Mouse (Mus musculus): ENCODE measurements around the gene Gde1. TPM values are rescaled to one million over a fixed set of nuclear protein-coding genes. Genes with fewer than 3 reads are reported as not detected.

The Gde1 gene
- polyA plus RNA-seq (2012; ENCODE audit: low replicate concordance): 28.0 and 36.3 TPM in 2 replicates

DNA sequence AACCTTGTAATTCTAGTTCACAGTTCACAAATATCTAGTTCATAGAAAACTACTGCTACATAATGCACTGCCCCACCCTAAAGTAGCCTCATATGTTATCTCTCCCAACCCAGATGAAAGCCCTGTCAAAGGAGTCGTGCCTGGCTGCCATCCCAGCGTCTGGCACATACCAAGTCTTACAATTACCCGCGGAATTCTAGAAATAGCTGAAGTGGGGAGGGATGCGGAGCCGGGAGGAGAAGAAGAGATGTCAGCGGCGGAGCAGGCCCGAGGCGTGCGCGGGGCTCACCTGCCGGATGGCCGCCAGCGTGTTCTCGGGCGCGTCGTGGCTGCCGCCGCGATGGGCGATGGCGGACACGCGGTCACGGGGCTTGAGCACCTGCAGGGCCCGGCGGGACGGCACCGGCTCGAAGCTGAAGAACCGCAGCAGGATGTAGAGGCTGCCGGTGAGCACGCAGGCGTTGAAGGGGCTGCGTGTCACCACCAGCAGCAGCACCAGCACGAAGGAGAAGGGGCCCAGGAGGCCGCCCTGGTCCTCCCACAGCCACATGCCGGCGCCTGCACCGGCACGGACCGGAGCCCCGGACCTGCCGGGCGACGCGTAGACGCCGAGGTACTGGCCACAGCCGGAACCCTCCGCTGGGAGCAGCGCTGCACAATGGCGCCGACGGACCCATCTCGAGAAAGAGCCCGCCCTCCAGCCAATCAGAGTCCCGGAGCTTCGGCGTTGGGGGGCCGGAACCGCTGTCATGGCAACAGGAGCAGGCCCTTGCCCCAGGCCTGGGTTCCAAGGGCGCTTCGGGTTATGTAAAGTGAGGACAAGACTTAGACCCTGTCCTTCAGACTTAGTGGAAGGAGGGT lies at the start of gene Gde1:
Gene Gde1 (minus strand): TSS at position 678 of the 861 bp plus-strand sequence.

DNA sequence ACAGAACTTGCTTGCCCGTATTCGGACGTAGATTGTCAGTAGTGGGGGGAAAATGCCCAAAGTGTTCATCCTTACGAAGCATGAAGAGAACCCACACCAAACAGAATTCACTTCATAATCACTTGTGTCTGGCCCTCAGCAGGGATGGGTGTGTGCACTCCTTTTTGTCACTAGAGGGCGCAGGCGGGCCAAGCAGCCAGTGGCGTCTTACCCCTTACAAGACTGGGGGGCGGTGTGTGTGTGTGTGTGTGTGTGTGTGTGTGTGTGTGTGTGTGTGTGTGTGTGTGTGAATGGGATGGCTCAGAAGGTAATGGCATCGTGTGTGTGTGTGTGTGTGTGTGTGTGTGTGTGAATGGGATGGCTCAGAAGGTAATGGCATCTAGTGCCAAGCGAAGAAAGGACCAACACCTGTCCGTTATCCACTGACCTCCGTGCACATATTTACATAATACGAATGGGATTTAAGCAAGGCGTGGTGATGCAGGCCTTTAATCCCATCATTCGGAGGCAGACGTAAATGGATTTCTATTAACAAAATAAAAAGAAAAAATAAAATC lies 34.5 kb upstream of the Gde1 start, which contains the start of gene Vps35l:
Gene Vps35l (plus strand): TSS at position 252 of the 557 bp plus-strand sequence.

DNA sequence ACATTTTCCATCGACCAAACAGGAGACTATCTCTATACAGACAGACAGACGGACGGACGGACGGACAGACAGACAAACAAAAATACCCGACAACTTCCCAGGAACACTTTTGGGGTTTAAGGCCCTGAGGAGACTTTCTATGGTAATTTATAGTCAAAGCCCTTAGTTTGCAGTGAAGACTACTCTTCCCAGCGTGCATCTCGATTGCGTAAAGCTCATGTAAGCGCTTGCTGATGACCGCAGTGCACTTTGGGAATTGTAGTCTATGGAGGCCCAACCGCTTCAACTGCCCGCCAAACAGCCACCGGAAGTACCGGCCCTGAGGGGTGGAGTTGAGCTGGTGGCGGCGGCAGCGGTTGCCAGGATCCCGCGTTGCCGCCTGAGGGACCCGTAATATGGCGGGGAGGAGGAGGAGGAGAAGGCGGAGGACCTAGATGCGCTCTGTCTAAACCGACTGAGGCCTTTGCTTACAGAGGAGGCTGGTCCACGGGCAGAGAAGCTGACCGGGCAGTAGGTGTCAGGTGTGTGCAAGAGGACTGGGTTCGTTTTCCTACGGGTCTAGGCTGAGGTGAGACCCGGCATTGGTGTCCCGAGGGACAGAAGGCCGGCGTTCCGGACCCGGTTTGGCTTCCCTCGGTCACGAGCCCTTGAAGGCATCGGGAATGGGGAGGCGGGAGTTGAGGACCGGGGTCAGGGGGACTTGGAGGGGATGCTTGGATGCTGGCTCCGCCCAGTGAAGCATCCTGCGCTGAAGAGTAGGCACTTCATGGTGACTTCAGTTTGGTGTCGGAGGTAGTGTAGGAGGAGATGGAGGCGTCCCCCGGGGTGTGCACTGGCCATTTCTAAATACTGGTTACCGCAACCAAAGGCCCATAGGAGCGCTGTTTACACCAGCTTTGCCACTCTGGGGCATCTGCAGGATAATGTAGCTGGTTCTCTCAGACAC lies 6.9 kb upstream of the Gde1 start, which contains the start of gene Ccp110:
Gene Ccp110 (plus strand): TSS at position 325 of the 946 bp plus-strand sequence.

Other genes starting within 250 kb of the Gde1 start
- 7.3 and 22.0 TPM in 2 replicates for gene Itpripl2, start 213.8 kb downstream of the Gde1 start, polyA plus RNA-seq (2012; ENCODE audit: low replicate concordance)
- gene Coq7, start 172.4 kb downstream of the Gde1 start, polyA plus RNA-seq (2012; ENCODE audit: low replicate concordance): 4.9 and 8.4 TPM in 2 replicates
- 0.03 TPM in 1 of 2 replicates, not detected in the other for gene Tmc7, start 121.0 kb downstream of the Gde1 start, polyA plus RNA-seq (2012; ENCODE audit: low replicate concordance)
- gene Tmc5, start 108.5 kb downstream of the Gde1 start, polyA plus RNA-seq (2012; ENCODE audit: low replicate concordance): not detected in 2 replicates
- 0.33 and 0.94 TPM in 2 replicates for gene Ccp110, start 6.8 kb upstream of the Gde1 start, polyA plus RNA-seq (2012; ENCODE audit: low replicate concordance)
- 8.9 and 18.0 TPM in 2 replicates for gene Vps35l, start 34.4 kb upstream of the Gde1 start, polyA plus RNA-seq (2012; ENCODE audit: low replicate concordance)
- gene Iqck, start 150.0 kb upstream of the Gde1 start, polyA plus RNA-seq (2012; ENCODE audit: low replicate concordance): 0.15 and 0.17 TPM in 2 replicates
- gene Knop1, start 150.5 kb upstream of the Gde1 start, polyA plus RNA-seq (2012; ENCODE audit: low replicate concordance): 3.2 and 8.5 TPM in 2 replicates